Mouse (Mus musculus) left cerebral cortex, adult 9 months (tissue): ENCODE results near the gene Prex1.
"Not testable (repeated sequence)": the region's sequence is repeated elsewhere in the genome, so short reads cannot be mapped to it uniquely, and the experiment has no call there.

Source experiments
- DNase-seq, 2 experiments: peaks; one replicate each; pipeline ENCODE4 v3.0.0; 2022; ENCODE audit warnings: low spot score in 2 of 2

Gene Prex1

DNA sequence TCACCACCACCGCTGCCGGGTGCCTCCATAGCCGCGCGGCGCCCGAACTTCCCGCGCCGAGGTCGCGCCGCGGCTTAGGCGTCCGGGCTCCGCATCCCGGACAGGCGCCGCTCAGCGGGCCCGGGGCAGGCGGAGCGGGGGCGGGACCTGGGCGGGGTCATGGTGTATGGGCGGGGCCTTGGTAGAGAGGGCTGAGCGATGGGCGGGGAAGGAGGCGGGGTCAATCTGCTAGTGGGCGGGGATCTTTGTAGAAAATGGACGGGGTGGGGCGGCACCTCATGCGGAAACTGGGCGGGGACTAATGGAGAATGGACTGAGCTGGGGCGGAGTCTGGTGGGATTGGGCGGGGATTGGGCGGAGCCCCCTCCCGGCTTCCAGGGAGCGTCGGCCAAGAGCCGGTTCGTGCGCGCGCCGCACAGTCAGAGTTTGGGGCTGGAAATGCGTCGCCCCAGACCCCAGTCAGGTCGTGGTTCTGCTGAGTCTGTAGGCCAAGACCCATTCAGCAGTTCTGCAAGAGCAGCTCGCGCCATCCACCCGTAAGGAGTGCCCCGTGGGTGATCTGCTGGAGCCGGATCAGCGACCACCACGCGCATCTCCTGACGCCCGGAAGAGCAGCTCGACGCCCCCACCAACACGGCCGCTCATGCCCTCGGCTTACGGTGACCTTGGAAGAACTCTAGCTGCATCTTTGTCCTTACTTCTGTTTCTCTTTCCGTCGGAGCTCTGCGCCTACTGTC lies at the start of gene Prex1:
Gene Prex1 (minus strand): TSS at position 143 of the 737 bp plus-strand sequence.
- peak; percentile 82 to 97 for DNase-seq

GRCm38 (mm10) chr2:166757969-166758368 lies 44.3 kb upstream of the Prex1 start:
- no peak for DNase-seq

GRCm38 (mm10) chr2:166754760-166755159 lies 41.1 kb upstream of the Prex1 start:
- no peak for DNase-seq

DNA sequence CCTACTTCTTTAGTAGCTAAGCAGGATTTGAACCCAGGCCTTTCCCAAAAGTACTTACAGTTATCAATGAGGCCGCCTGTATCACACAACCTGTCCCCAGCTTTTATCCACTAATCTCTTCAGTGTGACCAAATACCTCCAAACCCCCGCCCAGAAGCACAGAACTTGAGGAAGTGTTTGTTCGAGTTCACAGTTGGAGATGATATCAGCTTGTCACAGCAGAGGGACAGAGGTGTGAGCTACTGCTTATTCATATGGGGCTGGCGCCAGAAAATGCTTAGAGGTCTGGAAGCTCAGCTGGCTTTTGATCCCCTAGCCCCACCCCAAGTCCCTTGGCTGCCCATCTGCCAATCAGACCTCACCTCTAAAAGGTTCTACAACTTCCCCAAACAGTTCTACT lies 40.6 kb upstream of the Prex1 start:
- DNase-seq, result no peak

- DNase-seq, result no peak
These were observed 37.1 kb upstream of the Prex1 start for GRCm38 (mm10) chr2:166750620-166751191.

DNA sequence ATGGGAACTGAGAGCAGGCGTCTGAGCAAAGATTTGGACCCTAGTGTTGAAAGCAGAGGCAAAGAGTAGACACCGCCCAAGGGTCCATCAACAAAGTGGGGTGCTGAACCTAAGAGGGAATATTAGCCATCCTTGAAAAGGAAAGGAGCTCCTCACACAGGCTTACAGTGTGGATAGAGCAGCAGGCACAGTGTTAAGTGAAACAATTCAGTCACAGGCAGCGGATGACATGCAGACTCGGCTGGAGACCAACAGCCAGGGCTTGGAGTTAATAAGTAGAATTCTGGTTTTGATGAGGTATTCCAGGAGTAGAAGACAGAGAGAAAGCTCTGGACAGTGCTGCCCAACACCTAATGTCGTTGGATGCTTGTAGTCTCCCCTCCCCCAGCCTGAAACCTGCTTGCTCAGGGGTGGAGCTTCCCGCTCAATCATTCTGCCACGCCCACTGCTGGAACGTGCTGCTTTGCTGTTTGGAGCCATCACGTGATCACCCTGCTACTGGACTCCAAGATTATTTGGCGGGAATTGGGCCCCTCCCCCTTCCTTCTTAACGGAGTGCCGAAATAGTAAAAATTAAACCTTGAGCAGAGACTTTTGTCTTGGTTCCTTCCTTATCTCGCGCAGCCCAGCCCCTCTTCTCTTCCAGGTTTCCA lies 32.8 kb upstream of the Prex1 start:
- DNase-seq, result not testable (repeated sequence)

- DNase-seq, result no peak
These were observed 32.2 kb upstream of the Prex1 start for GRCm38 (mm10) chr2:166745849-166746248.

DNA sequence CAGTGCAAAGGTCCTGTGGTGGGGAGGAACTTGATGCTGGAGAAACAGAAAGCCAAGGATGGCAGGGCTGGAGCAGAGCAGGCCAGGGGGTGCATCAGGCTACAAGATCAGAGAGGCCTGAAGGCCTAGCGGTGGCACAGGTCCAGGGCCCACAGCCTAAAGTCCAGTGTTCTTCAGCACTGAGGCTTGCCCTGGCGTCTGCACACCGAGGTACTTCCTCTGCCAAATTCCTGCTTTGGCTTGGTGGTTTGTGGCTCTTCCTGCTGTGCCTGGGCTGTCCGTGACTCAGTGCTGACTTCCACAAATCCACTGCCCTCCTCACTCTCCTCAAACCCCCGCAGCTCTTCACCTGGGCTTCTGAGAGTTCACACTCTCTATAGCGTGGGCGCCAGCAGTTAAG lies 30.8 kb upstream of the Prex1 start:
- DNase-seq, result no peak

DNA sequence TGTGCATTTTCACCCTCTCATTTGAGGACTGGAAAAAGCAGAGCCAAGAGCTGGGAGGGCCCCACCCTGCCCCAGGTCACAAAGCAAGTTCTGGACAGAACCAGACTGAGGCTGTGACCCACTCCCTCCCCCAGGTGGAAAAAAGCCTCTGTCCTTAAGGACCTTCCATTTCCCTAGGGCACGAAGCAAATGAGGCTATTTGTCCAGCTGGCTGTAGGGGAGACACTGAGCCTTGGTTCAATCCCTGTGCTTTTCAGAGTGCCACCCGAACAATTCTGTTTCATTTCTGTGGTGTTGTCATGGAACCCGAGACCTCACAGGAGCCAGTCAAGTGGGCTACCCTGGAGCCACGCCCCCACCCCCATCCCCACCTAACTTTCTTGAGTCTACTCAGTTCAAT lies 29.9 kb upstream of the Prex1 start:
- DNase-seq, result no peak

- no peak for DNase-seq
These were observed 27.8 kb upstream of the Prex1 start for GRCm38 (mm10) chr2:166741445-166741844.

GRCm38 (mm10) chr2:166740396-166740795 lies 26.8 kb upstream of the Prex1 start:
- no peak for DNase-seq

DNA sequence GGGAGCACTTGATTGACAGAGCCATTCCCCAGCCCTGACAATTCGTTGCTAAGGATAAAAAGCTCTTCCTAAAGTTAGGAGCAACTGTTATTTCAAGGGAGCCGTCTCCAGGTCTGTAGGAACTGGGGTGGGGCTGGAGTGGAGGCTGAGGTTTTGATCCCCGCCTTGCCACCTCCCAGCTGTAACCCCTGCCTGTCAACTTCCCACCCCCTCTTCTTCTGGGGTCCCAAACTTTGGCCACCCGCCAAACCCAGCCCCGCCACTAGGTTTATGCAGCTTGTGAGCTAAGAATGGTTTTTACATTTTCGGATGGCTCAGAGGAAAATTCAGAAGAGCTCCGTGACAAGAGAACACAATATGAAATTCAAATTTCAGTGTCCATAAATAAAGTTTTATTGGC lies 23.7 kb upstream of the Prex1 start:
- DNase-seq, result no peak

DNA sequence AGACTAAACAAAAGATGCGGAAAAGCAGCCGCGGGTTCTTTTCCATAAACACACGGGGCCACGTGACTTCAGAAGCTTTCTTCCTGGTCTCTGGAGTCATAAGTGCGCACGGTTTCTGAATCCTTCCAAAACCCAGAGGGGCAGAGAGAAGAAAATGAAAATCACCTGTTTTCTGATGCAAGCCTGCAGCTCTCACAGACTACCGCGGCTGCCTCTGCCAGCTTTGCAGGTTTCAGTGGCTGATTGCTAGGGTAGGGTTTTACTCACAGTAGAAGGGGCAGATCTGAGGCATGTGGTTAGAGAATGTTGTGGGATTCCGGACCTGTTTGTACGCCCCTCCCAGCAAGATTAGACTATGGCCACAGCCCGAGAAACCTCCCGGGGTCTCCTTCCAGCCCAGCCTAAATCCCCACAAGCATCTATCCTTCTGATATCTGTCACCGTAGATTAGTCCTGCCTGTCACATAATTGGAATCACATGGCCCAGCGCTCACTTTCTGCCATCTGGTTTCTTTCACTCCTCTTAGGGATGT lies 21.9 kb upstream of the Prex1 start:
- no peak for DNase-seq

- DNase-seq, result no peak
These were observed 19.2 kb upstream of the Prex1 start for GRCm38 (mm10) chr2:166732860-166733259.

DNA sequence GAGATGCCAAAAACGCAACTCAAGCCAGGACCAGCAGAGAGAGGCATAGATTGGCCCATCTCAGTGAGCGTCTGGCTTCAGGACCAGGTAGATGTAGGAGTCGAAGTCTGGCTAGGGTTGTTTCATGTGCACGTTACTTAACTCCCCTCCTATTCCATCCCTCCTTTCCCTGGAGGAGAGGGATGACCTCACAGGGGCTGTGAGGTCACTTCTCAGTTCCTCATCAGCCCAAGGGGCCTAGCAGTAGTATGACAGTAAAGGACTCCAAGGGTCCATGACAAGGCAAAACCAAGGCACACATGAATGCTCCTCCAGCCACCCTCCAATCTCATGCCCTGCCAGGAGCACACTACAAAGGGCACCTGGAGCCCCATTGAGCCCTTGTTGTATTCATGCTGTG lies 18.5 kb upstream of the Prex1 start:
- DNase-seq, result no peak

GRCm38 (mm10) chr2:166731102-166731883 lies 17.7 kb upstream of the Prex1 start:
- DNase-seq, result not testable (repeated sequence)

DNA sequence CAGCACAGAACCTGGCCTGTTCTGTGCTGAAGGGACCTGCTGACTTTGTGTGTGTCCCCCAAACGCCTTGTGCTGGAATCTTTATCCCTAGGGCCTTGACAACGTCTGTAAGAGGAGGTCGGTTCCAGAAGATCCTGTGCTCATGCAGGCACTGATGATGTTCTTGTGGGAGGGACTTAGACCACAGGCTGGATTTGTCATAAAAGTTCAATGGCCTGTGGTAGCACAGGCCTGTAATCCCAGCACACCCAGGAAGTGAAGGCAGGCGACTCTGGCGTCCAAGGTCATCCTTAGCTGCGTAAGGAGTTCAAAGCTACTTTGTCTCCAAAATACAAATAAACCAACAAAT lies 16.9 kb upstream of the Prex1 start:
- no peak for DNase-seq

- peak in 1 of 2 experiments; percentile 41 for DNase-seq
These were observed 16.3 kb upstream of the Prex1 start for GRCm38 (mm10) chr2:166729656-166730566.

- no peak for DNase-seq
These were observed 15.4 kb upstream of the Prex1 start for GRCm38 (mm10) chr2:166729045-166729444.

- no peak for DNase-seq
These were observed 14.6 kb upstream of the Prex1 start for GRCm38 (mm10) chr2:166728261-166728680.

- peak; percentile 71 to 88 for DNase-seq
These were observed 14.2 kb upstream of the Prex1 start for GRCm38 (mm10) chr2:166727790-166728189.
